Mouse (Mus musculus): Measurements from ENCODE around the gene Pde10a. TPM values are rescaled to one million over a fixed set of nuclear protein-coding genes. Genes with fewer than 3 reads are reported as not detected.

Gene Pde10a
- polyA plus RNA-seq, 1 experiment, result 1.5 TPM

DNA sequence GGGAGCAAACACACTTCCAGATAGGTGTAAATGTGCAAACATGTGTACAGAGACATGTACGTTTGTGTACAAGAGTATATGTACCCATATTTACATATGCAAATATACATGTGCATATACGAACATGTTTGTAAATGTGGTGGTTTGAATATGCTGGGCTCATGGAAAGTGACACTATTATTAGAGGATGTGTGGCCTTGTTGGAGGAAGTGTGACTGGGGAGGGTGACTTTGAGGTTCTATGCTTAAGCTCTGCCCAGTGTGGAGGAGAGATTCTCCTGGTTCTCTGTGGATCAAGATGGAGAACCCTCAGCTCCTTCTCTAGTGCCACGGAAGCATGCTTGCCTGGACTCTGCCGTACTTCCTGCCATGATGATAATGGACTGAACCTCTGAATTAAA lies 261.3 kb downstream of the Pde10a start:
- H3K27ac ChIP-seq (ENCODE audit: insufficient read depth, low read length), result no peak overlapping the region
- no peaks in the 10 kb centered on the region; the same call in 1 of the 2 replicates for H3K4me1 ChIP-seq (ENCODE audit: control insufficient read depth, insufficient read depth, insufficient read length)
- DNase-seq (ENCODE audit: low read depth in 1 of 2, low spot score in 2 of 2), result no peak
- no peak for TF ChIP-seq POLR2A (IDR thresholded peaks at IDR 0.05; ENCODE audit: low read depth, low read length)
- no peak for TF ChIP-seq CTCF (IDR thresholded peaks at IDR 0.05; ENCODE audit: extremely low read depth, insufficient read depth, insufficient read length, insufficient replicate concordance)
- 75% methylated on average over 4 of the region's 4 CpGs for WGBS
- H3K4me3 ChIP-seq (ENCODE audit: extremely low read depth, insufficient read depth, insufficient read length), result no peak overlapping the region
- no peaks in the 10 kb centered on the region for H3K36me3 ChIP-seq (ENCODE audit: control insufficient read depth, insufficient read depth, low read length)
- no peaks in the 10 kb centered on the region for H3K27me3 ChIP-seq (ENCODE audit: control insufficient read depth, insufficient read depth, low read length)

DNA sequence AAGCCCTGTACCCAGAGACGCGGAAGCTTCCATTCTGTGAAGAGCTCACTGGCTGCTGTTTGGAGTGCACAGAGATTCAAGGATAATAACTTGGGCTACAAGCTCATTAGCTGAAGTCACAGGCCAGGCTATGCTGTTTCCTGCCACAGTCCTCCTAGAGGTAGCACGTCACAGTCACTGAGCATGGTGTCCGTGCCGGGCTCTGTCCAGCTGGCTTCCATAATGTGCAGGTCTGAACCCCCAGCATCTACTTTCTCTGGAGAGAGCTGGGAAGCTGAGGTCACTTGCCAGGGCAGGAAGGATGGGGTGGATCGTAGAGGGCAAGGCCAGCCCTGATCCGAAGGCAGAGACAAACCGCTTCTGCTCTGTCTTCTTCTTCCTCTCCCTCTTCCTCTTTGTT lies 262.6 kb downstream of the Pde10a start:
- H3K36me3 ChIP-seq (ENCODE audit: control insufficient read depth, insufficient read depth, low read length), result no peaks in the 10 kb centered on the region
- WGBS, result 82% methylated on average over 8 of the region's 8 CpGs
- no peaks in the 10 kb centered on the region; the same call in 1 of the 2 replicates for H3K4me1 ChIP-seq (ENCODE audit: control insufficient read depth, insufficient read depth, insufficient read length)
- H3K4me3 ChIP-seq (ENCODE audit: extremely low read depth, insufficient read depth, insufficient read length), result no peak overlapping the region
- no peak for TF ChIP-seq POLR2A (IDR thresholded peaks at IDR 0.05; ENCODE audit: low read depth, low read length)
- no peak for TF ChIP-seq CTCF (IDR thresholded peaks at IDR 0.05; ENCODE audit: extremely low read depth, insufficient read depth, insufficient read length, insufficient replicate concordance)
- H3K27me3 ChIP-seq (ENCODE audit: control insufficient read depth, insufficient read depth, low read length), result no peaks in the 10 kb centered on the region
- H3K27ac ChIP-seq (ENCODE audit: insufficient read depth, low read length), result no peak overlapping the region
- no peak for DNase-seq (ENCODE audit: low read depth in 1 of 2, low spot score in 2 of 2)

- DNase-seq (ENCODE audit: low read depth in 1 of 2, low spot score in 2 of 2), result no peak
- WGBS, result 86% methylated on average over 4 of the region's 4 CpGs
- no peak overlapping the region for H3K4me3 ChIP-seq (ENCODE audit: extremely low read depth, insufficient read depth, insufficient read length)
- 0 out of 2 replicates have a peak, but pooled peaks cover 1% of the 10 kb centered on the region for H3K27me3 ChIP-seq (ENCODE audit: control insufficient read depth, insufficient read depth, low read length)
- no peaks in the 10 kb centered on the region for H3K36me3 ChIP-seq (ENCODE audit: control insufficient read depth, insufficient read depth, low read length)
- no peaks in the 10 kb centered on the region; the same call in 1 of the 2 replicates for H3K4me1 ChIP-seq (ENCODE audit: control insufficient read depth, insufficient read depth, insufficient read length)
- TF ChIP-seq CTCF (IDR thresholded peaks at IDR 0.05; ENCODE audit: extremely low read depth, insufficient read depth, insufficient read length, insufficient replicate concordance) (no peak), POLR2A (IDR thresholded peaks at IDR 0.05; ENCODE audit: low read depth, low read length) (no peak)
- no peak overlapping the region for H3K27ac ChIP-seq (ENCODE audit: insufficient read depth, low read length)
These were observed 266.4 kb downstream of the Pde10a start for GRCm38 (mm10) chr17:8791561-8791960.

DNA sequence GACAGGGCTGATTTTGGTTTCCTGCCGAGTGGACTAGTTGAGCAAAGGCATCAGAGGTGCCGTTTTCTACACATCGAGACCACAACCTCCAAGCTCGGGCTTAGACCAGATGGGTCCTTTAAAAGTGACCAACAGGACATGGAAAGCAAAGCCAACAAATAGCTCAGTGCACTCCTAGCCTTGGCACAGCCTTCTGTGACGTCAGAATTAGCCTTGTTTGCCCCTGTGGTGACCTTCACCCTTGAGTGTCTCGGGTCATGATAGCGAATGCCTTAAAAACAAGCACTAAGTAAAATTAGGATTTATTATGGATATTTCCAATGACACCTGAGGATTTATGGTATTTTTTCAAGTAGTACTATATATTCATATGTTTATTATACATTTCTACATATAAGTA lies 267.4 kb downstream of the Pde10a start:
- Histone ChIP-seq H3K27me3 (ENCODE audit: control insufficient read depth, insufficient read depth, low read length) (0 out of 2 replicates have a peak, but pooled peaks cover 1% of the 10 kb centered on the region), H3K27ac (ENCODE audit: insufficient read depth, low read length) (no peak overlapping the region), H3K4me3 (ENCODE audit: extremely low read depth, insufficient read depth, insufficient read length) (no peak overlapping the region), H3K36me3 (ENCODE audit: control insufficient read depth, insufficient read depth, low read length) (no peaks in the 10 kb centered on the region), H3K4me1 (ENCODE audit: control insufficient read depth, insufficient read depth, insufficient read length) (no peaks in the 10 kb centered on the region; the same call in 1 of the 2 replicates)
- TF ChIP-seq CTCF (IDR thresholded peaks at IDR 0.05; ENCODE audit: extremely low read depth, insufficient read depth, insufficient read length, insufficient replicate concordance) (no peak), POLR2A (IDR thresholded peaks at IDR 0.05; ENCODE audit: low read depth, low read length) (no peak)
- DNase-seq (ENCODE audit: low read depth in 1 of 2, low spot score in 2 of 2), result no peak
- WGBS, result 53% methylated on average over 7 of the region's 7 CpGs

DNA sequence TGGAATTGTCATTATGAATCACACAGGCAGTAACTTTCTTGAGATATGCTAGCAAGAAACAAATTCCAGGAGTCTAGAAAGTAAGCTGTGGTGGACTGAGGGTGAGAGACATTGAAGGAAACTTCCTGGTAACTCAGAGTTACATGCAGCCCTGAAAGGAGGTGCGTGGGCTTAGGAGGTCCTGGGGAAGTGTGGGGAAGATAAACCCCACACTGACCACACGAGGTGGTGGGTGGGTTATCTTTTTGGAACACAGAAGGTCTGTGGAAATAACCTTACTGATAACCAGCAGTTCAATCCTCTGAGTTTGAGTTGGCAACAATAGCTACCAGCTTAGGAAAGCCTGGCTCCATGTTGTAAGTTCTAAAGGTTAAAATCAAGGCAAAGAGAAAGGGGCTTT lies 272.5 kb downstream of the Pde10a start:
- peaks cover 21% of the 10 kb centered on the region for H3K27me3 ChIP-seq (ENCODE audit: control insufficient read depth, insufficient read depth, low read length)
- H3K4me3 ChIP-seq (ENCODE audit: extremely low read depth, insufficient read depth, insufficient read length), result no peak overlapping the region
- peaks cover 9% of the 10 kb centered on the region; the same call in 1 of the 2 replicates for H3K4me1 ChIP-seq (ENCODE audit: control insufficient read depth, insufficient read depth, insufficient read length)
- no peak for DNase-seq (ENCODE audit: low read depth in 1 of 2, low spot score in 2 of 2)
- TF ChIP-seq POLR2A (IDR thresholded peaks at IDR 0.05; ENCODE audit: low read depth, low read length), result no peak
- TF ChIP-seq CTCF (IDR thresholded peaks at IDR 0.05; ENCODE audit: extremely low read depth, insufficient read depth, insufficient read length, insufficient replicate concordance), result no peak
- no peaks in the 10 kb centered on the region for H3K36me3 ChIP-seq (ENCODE audit: control insufficient read depth, insufficient read depth, low read length)
- WGBS, result 16% methylated on average over 2 of the region's 2 CpGs
- H3K27ac ChIP-seq (ENCODE audit: insufficient read depth, low read length), result no peak overlapping the region

- WGBS, result 11% methylated on average over 12 of the region's 12 CpGs
- Histone ChIP-seq H3K27ac (ENCODE audit: insufficient read depth, low read length) (no peak overlapping the region), H3K4me1 (ENCODE audit: control insufficient read depth, insufficient read depth, insufficient read length) (peaks cover 9% of the 10 kb centered on the region; the same call in 1 of the 2 replicates), H3K27me3 (ENCODE audit: control insufficient read depth, insufficient read depth, low read length) (peaks cover 26% of the 10 kb centered on the region), H3K36me3 (ENCODE audit: control insufficient read depth, insufficient read depth, low read length) (no peaks in the 10 kb centered on the region), H3K4me3 (ENCODE audit: extremely low read depth, insufficient read depth, insufficient read length) (no peak overlapping the region)
- DNase-seq (ENCODE audit: low read depth in 1 of 2, low spot score in 2 of 2), result no peak
- no peak for TF ChIP-seq CTCF (IDR thresholded peaks at IDR 0.05; ENCODE audit: extremely low read depth, insufficient read depth, insufficient read length, insufficient replicate concordance)
- TF ChIP-seq POLR2A (IDR thresholded peaks at IDR 0.05; ENCODE audit: low read depth, low read length), result no peak
These were observed 273.5 kb downstream of the Pde10a start for GRCm38 (mm10) chr17:8798531-8799295.

DNA sequence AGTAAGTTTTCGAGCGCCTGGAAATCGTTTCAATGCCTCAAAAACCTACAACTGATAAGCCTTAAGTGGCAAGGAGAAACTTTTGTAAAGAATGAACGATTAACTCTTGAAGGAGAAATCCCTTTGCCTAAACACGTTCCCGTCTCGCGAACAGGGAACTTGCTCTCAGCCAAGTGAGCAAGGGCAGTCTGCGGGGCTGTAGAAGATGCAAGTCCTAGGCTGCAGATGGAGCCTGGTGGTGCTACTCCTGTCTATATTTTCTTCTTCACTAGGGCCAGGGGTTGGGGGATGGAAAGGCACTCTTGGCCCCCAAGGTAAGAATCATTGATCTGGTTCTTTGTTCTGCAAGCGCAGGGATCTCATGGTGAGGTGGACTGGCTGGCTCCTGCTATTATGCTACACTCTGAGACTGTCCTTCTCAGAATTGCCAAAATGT lies 274.1 kb downstream of the Pde10a start:
- no peak overlapping the region for H3K4me3 ChIP-seq (ENCODE audit: extremely low read depth, insufficient read depth, insufficient read length)
- H3K4me1 ChIP-seq (ENCODE audit: control insufficient read depth, insufficient read depth, insufficient read length), result peaks cover 9% of the 10 kb centered on the region; the same call in 1 of the 2 replicates
- no peak for DNase-seq (ENCODE audit: low read depth in 1 of 2, low spot score in 2 of 2)
- TF ChIP-seq POLR2A (IDR thresholded peaks at IDR 0.05; ENCODE audit: low read depth, low read length) (no peak), CTCF (IDR thresholded peaks at IDR 0.05; ENCODE audit: extremely low read depth, insufficient read depth, insufficient read length, insufficient replicate concordance) (no peak)
- 6% methylated on average over 10 of the region's 10 CpGs for WGBS
- peaks cover 26% of the 10 kb centered on the region for H3K27me3 ChIP-seq (ENCODE audit: control insufficient read depth, insufficient read depth, low read length)
- H3K36me3 ChIP-seq (ENCODE audit: control insufficient read depth, insufficient read depth, low read length), result no peaks in the 10 kb centered on the region
- no peak overlapping the region for H3K27ac ChIP-seq (ENCODE audit: insufficient read depth, low read length)
